Mouse (Mus musculus) ES-E14 (cell line): ENCODE data around the gene Prn. TPM values are rescaled to one million over a fixed set of nuclear protein-coding genes. Genes with fewer than 3 reads are reported as not detected.

Experiments
- DNase-seq: peaks from one replicate; pipeline ENCODE4 v3.0.0-alpha.2; 2013; ENCODE audit warnings: low read depth, low spot score
- H3K27ac ChIP-seq: 2 replicates; pipeline ENCODE4 v1.5.1; 2012; ENCODE audit warnings: low read depth, mild to moderate bottlenecking, low read length, moderate library complexity, mixed read lengths; ENCODE audit not compliant: poor library complexity, insufficient read depth, severe bottlenecking
- H3K36me3 ChIP-seq: 2 replicates; pipeline ENCODE4 v1.6.1; 2012; ENCODE audit warnings: mild to moderate bottlenecking, low read length, moderate library complexity, mixed read lengths; ENCODE audit not compliant: control insufficient read depth, poor library complexity, insufficient read depth, severe bottlenecking
- H3K4me1 ChIP-seq, 2 experiments: fragments of 150-350 bp in 1 of 2; sonication (generic) in 1 of 2; 2 replicates each; pipeline ENCODE4 v1.6.1; 2012; ENCODE audit warnings: low read length in 2 of 2, mild to moderate bottlenecking in 1 of 2, mixed read lengths in 1 of 2; ENCODE audit not compliant: control insufficient read depth in 2 of 2, insufficient read depth in 2 of 2, poor library complexity in 1 of 2
- H3K4me3 ChIP-seq, 2 experiments: fragments of 150-350 bp in 1 of 2; sonication (generic) in 1 of 2; 2 replicates each; pipeline ENCODE4 v1.5.1; 2012; ENCODE audit warnings: low read length in 2 of 2, low read depth in 1 of 2, mild to moderate bottlenecking in 1 of 2, mixed read lengths in 1 of 2; ENCODE audit not compliant: insufficient read depth in 1 of 2, poor library complexity in 1 of 2, severe bottlenecking in 1 of 2
- H3K9ac ChIP-seq: 2 replicates; pipeline ENCODE4 v1.6.1; 2012; ENCODE audit warnings: low read depth, mild to moderate bottlenecking, low read length, mixed read lengths; ENCODE audit not compliant: poor library complexity, insufficient read depth, severe bottlenecking
- H3K9me3 ChIP-seq: fragments of 150-350 bp; sonication (generic); 2 replicates; pipeline ENCODE4 v1.6.1; 2012; ENCODE audit warnings: low read depth, mild to moderate bottlenecking, low read length; ENCODE audit not compliant: control insufficient read depth, insufficient read depth
- CHD2 ChIP-seq: IDR thresholded peaks from 2 replicates; pipeline ENCODE4 v1.6.1; 2014; ENCODE audit warnings: mild to moderate bottlenecking, low read depth, low read length, inconsistent platforms
- HCFC1 ChIP-seq: IDR thresholded peaks from 2 replicates; pipeline ENCODE4 v1.6.1; 2012; ENCODE audit warnings: low read length, inconsistent platforms, borderline replicate concordance; ENCODE audit not compliant: insufficient read depth
- MAFK ChIP-seq: IDR thresholded peaks from 2 replicates; pipeline ENCODE4 v1.6.1; 2014; ENCODE audit warnings: mild to moderate bottlenecking, low read depth, low read length, inconsistent platforms; ENCODE audit not compliant: insufficient read depth
- ZC3H11A ChIP-seq: IDR thresholded peaks from 2 replicates; pipeline ENCODE4 v1.6.1; 2012; ENCODE audit warnings: low read depth, mild to moderate bottlenecking, inconsistent platforms, low read length, borderline replicate concordance
- ZNF384 ChIP-seq: IDR thresholded peaks from 2 replicates; pipeline ENCODE4 v1.6.1; 2012; ENCODE audit warnings: low read depth, low read length, inconsistent platforms
- in situ Hi-C, 2 experiments: fragments of 600-800 bp; cut with MboI; formaldehyde crosslinking; loops; one replicate each; pipeline ENCODE4 v1.15.1; 2025; ENCODE audit warnings: low sequenced_read_pairs in 2 of 2, inconsistent platforms in 1 of 2; ENCODE audit not compliant: unreplicated experiment in 2 of 2
- total RNA-seq: library from RNA; depleted of rRNA; stranded (reverse); fragments of 300-350 nt; gene quantifications from 2 replicates; pipeline ENCODE4 v1.2.3, GENCODE M21; 2012

The Prn gene
- total RNA-seq, 1 experiment = not detected

DNA sequence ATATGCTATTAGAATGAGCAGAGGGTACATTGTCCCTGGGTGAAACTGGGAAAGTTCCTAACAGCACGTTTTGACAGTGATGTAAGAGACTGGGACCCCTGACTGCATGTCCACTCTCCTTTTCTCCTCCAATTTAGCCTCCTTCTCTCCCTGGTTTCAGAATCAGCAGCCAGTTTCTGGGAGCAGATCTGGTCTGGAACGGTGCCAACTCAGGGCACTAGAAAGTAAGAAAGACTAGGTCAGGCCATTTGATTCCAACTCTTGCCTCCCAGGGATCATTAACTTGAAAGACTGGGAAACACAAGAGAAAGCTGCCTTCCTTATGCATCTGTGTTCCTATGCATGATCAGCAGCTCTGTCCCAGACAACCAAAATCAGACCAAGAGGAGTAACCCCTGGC, 42.7 kb downstream of the Prn start:
- Histone ChIP-seq H3K4me3 (no peak overlapping the region), H3K36me3 (no peaks in the 10 kb centered on the region), H3K4me1 (peaks cover 12 to 20% of the 10 kb centered on the region in 2 experiments; a peak in 3 of 4 replicates), H3K9me3 (no peaks in the 10 kb centered on the region), H3K9ac (no peak overlapping the region), H3K27ac (no peak overlapping the region)
- in situ Hi-C loops = no loop called here
- TF ChIP-seq HCFC1 (no peak), MAFK (no peak), ZNF384 (no peak), ZC3H11A (no peak), CHD2 (no peak)
- DNase-seq = no peak

DNA sequence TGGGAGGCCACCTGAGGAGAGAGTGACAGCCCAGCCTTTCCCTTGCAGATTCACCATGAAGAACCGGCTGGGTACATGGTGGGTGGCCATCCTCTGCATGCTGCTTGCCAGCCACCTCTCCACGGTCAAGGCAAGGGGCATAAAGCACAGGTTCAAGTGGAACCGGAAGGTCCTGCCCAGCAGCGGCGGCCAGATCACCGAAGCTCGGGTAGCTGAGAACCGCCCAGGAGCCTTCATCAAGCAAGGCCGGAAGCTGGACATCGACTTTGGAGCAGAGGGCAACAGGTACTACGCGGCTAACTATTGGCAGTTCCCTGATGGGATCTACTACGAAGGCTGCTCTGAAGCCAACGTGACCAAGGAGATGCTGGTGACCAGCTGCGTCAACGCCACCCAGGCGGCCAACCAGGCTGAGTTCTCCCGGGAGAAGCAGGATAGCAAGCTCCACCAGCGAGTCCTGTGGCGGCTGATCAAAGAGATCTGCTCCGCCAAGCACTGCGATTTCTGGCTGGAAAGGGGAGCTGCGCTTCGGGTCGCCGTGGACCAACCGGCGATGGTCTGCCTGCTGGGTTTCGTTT, 43.3 kb downstream of the Prn start:
- DNase-seq = no peak
- H3K9ac ChIP-seq = no peak overlapping the region
- no peak for TF ChIP-seq ZNF384
- TF ChIP-seq MAFK = no peak
- no peak for TF ChIP-seq ZC3H11A
- TF ChIP-seq CHD2 = no peak
- TF ChIP-seq HCFC1 = no peak
- peaks cover 12 to 21% of the 10 kb centered on the region in 2 experiments; a peak in 3 of 4 replicates for H3K4me1 ChIP-seq
- H3K27ac ChIP-seq = no peak overlapping the region
- in situ Hi-C loops = no loop called here
- H3K9me3 ChIP-seq = no peaks in the 10 kb centered on the region
- H3K4me3 ChIP-seq = peak overlapping the region in 1 of 2 experiments; percentile 5; a peak in 1 of 4 replicates
- no peaks in the 10 kb centered on the region for H3K36me3 ChIP-seq

- in situ Hi-C loops = no loop called here
- TF ChIP-seq ZNF384 (no peak), CHD2 (no peak), ZC3H11A (no peak), HCFC1 (no peak), MAFK (no peak)
- no peaks in the 10 kb centered on the region for H3K9me3 ChIP-seq
- no peak overlapping the region for H3K27ac ChIP-seq
- H3K9ac ChIP-seq = no peak overlapping the region
- H3K4me3 ChIP-seq = no peak overlapping the region
- H3K4me1 ChIP-seq = peaks cover 12 to 21% of the 10 kb centered on the region in 2 experiments; a peak in 3 of 4 replicates
- DNase-seq = no peak
- no peaks in the 10 kb centered on the region for H3K36me3 ChIP-seq
These were observed 44.0 kb downstream of the Prn start for GRCm38 (mm10) chr2:131953711-131954110.

DNA sequence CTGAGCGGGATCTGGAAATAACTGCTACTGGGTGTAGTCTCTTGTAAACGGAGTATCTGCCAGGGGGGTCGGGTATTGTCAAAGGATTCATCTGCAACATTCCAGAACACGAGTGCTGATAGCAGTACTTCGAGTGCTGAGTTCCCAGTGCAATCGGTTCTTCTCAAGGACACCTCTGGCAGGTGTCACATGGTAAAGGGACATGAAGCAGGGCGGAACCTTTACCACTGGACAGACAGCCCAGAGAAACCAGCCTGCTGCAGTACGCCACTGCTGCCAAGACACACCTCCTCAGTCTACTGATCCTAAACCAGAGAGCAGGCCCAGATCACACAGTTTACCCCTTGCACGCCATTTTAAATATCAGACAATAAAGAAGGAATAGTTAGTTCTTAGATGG, 45.1 kb downstream of the Prn start:
- TF ChIP-seq ZNF384 = no peak
- TF ChIP-seq HCFC1 = no peak
- no peaks in the 10 kb centered on the region for H3K36me3 ChIP-seq
- no peak overlapping the region for H3K9ac ChIP-seq
- peaks cover 12 to 21% of the 10 kb centered on the region in 2 experiments; a peak in 3 of 4 replicates for H3K4me1 ChIP-seq
- peak overlapping the region in 1 of 2 experiments; percentile 39; a peak in 2 of 4 replicates for H3K4me3 ChIP-seq
- H3K27ac ChIP-seq = no peak overlapping the region
- in situ Hi-C loops = no loop called here
- no peaks in the 10 kb centered on the region for H3K9me3 ChIP-seq
- peak; percentile 15 for DNase-seq

DNA sequence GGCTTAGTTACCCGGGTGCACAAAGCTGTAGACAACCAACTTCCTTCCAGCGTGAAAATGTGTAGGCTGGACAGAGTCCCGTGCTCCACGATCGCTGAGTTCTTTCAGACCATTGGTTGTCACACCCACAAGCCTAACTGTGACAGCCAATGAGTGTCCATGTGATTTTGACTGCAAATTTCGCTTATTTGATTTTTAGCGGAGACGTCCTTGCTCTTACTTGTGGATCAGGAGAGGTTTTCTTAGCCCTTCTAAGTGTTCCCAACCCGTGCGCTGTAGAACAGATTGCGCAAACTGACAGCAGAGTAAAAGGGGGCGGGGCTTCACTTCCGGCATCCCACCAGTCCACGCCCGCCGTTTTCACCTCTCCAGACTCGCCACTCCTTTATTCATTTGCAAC, 45.5 kb downstream of the Prn start:
- Histone ChIP-seq H3K4me1 (peaks cover 12 to 21% of the 10 kb centered on the region in 2 experiments; a peak in 3 of 4 replicates), H3K9me3 (no peaks in the 10 kb centered on the region), H3K27ac (no peak overlapping the region), H3K36me3 (no peaks in the 10 kb centered on the region), H3K4me3 (peak overlapping the region; percentile 39 to 58; a peak in 3 of 4 replicates), H3K9ac (no peak overlapping the region)
- TF ChIP-seq HCFC1 (0 out of 2 replicates have a peak, but pooled peaks have one; percentile 11), ZC3H11A (no peak), CHD2 (0 out of 2 replicates have a peak, but pooled peaks have one; percentile 45)
- DNase-seq = peak; percentile 56
- in situ Hi-C loops = no loop called here
